Mouse (Mus musculus) ES-E14 (cell line): ENCODE data around the gene 4930502E18Rik. TPM values are rescaled to one million over a fixed set of nuclear protein-coding genes. Genes with fewer than 3 reads are reported as not detected.
"Not testable (repeated sequence)": the region's sequence is repeated elsewhere in the genome, so short reads cannot be mapped to it uniquely, and the experiment has no call there.

Experiments used
- DNase-seq: peaks from one replicate; pipeline ENCODE4 v3.0.0-alpha.2; 2013; ENCODE audit warnings: low read depth, low spot score
- H3K27ac ChIP-seq: 2 replicates; pipeline ENCODE4 v1.5.1; 2012; ENCODE audit warnings: low read depth, mild to moderate bottlenecking, low read length, moderate library complexity, mixed read lengths; ENCODE audit not compliant: poor library complexity, insufficient read depth, severe bottlenecking
- H3K36me3 ChIP-seq: 2 replicates; pipeline ENCODE4 v1.6.1; 2012; ENCODE audit warnings: mild to moderate bottlenecking, low read length, moderate library complexity, mixed read lengths; ENCODE audit not compliant: control insufficient read depth, poor library complexity, insufficient read depth, severe bottlenecking
- H3K4me1 ChIP-seq, 2 experiments: fragments of 150-350 bp in 1 of 2; sonication (generic) in 1 of 2; 2 replicates each; pipeline ENCODE4 v1.6.1; 2012; ENCODE audit warnings: low read length in 2 of 2, mild to moderate bottlenecking in 1 of 2, mixed read lengths in 1 of 2; ENCODE audit not compliant: control insufficient read depth in 2 of 2, insufficient read depth in 2 of 2, poor library complexity in 1 of 2
- H3K4me3 ChIP-seq, 2 experiments: fragments of 150-350 bp in 1 of 2; sonication (generic) in 1 of 2; 2 replicates each; pipeline ENCODE4 v1.5.1; 2012; ENCODE audit warnings: low read length in 2 of 2, low read depth in 1 of 2, mild to moderate bottlenecking in 1 of 2, mixed read lengths in 1 of 2; ENCODE audit not compliant: insufficient read depth in 1 of 2, poor library complexity in 1 of 2, severe bottlenecking in 1 of 2
- H3K9ac ChIP-seq: 2 replicates; pipeline ENCODE4 v1.6.1; 2012; ENCODE audit warnings: low read depth, mild to moderate bottlenecking, low read length, mixed read lengths; ENCODE audit not compliant: poor library complexity, insufficient read depth, severe bottlenecking
- H3K9me3 ChIP-seq: fragments of 150-350 bp; sonication (generic); 2 replicates; pipeline ENCODE4 v1.6.1; 2012; ENCODE audit warnings: low read depth, mild to moderate bottlenecking, low read length; ENCODE audit not compliant: control insufficient read depth, insufficient read depth
- CHD2 ChIP-seq: IDR thresholded peaks from 2 replicates; pipeline ENCODE4 v1.6.1; 2014; ENCODE audit warnings: mild to moderate bottlenecking, low read depth, low read length, inconsistent platforms
- HCFC1 ChIP-seq: IDR thresholded peaks from 2 replicates; pipeline ENCODE4 v1.6.1; 2012; ENCODE audit warnings: low read length, inconsistent platforms, borderline replicate concordance; ENCODE audit not compliant: insufficient read depth
- MAFK ChIP-seq: IDR thresholded peaks from 2 replicates; pipeline ENCODE4 v1.6.1; 2014; ENCODE audit warnings: mild to moderate bottlenecking, low read depth, low read length, inconsistent platforms; ENCODE audit not compliant: insufficient read depth
- ZC3H11A ChIP-seq: IDR thresholded peaks from 2 replicates; pipeline ENCODE4 v1.6.1; 2012; ENCODE audit warnings: low read depth, mild to moderate bottlenecking, inconsistent platforms, low read length, borderline replicate concordance
- ZNF384 ChIP-seq: IDR thresholded peaks from 2 replicates; pipeline ENCODE4 v1.6.1; 2012; ENCODE audit warnings: low read depth, low read length, inconsistent platforms
- in situ Hi-C, 2 experiments: fragments of 600-800 bp; cut with MboI; formaldehyde crosslinking; loops; one replicate each; pipeline ENCODE4 v1.15.1; 2025; ENCODE audit warnings: low sequenced_read_pairs in 2 of 2, inconsistent platforms in 1 of 2; ENCODE audit not compliant: unreplicated experiment in 2 of 2
- total RNA-seq: library from RNA; depleted of rRNA; stranded (reverse); fragments of 300-350 nt; gene quantifications from 2 replicates; pipeline ENCODE4 v1.2.3, GENCODE M21; 2012; rRNA removed

The 4930502E18Rik gene
- 2.2 and 4.4 TPM in 2 replicates for total RNA-seq

GRCm38 (mm10) chrX:53724596-53724995 lies at the start of gene 4930502E18Rik:
Gene 4930502E18Rik, plus strand, starts transcription at chrX:53724826.
- no peak within 1 kb of the TSS for H3K9ac ChIP-seq
- DNase-seq, result no peak
- no peak within 1 kb of the TSS for H3K27ac ChIP-seq
- H3K4me1 ChIP-seq, result no peaks in the 10 kb centered on the region
- no peaks in the 10 kb centered on the region for H3K36me3 ChIP-seq
- peak within 1 kb of the TSS in 1 of 2 experiments; percentile 12; a peak in 1 of 4 replicates for H3K4me3 ChIP-seq
- TF ChIP-seq HCFC1 (no peak), ZNF384 (peak; percentile 80; the same call in 1 of the 2 replicates)
- no peaks in the 10 kb centered on the region for H3K9me3 ChIP-seq
- in situ Hi-C loops, result no loop called here

DNA sequence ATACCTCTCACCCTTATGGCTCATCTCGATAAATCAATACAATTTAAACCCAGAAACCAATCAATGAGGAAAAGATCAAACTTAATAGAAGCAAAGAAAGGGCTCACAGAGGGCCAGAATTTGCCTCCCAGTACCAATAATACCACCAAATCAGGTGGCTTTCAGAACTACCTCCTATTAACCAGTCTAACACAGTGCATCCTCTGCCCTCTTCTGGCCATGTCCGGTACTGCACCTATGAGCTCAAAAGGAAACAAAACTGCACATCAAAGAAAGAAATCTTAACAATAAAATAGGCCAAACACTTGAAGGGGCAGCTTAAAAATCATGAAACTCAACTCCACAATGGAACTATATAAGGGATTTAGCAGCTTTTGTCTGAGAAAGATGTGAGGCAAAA lies 47.7 kb upstream of the 4930502E18Rik start:
- H3K4me1 ChIP-seq, H3K27ac ChIP-seq, DNase-seq, H3K36me3 ChIP-seq, H3K9me3 ChIP-seq, in situ Hi-C loops, H3K9ac ChIP-seq, H3K4me3 ChIP-seq: not testable (repeated sequence)

- DNase-seq, H3K36me3 ChIP-seq, H3K27ac ChIP-seq, H3K4me1 ChIP-seq, H3K4me3 ChIP-seq, in situ Hi-C loops, H3K9ac ChIP-seq, H3K9me3 ChIP-seq: not testable (repeated sequence)
These were observed 42.0 kb upstream of the 4930502E18Rik start for GRCm38 (mm10) chrX:53682650-53683049.

DNA sequence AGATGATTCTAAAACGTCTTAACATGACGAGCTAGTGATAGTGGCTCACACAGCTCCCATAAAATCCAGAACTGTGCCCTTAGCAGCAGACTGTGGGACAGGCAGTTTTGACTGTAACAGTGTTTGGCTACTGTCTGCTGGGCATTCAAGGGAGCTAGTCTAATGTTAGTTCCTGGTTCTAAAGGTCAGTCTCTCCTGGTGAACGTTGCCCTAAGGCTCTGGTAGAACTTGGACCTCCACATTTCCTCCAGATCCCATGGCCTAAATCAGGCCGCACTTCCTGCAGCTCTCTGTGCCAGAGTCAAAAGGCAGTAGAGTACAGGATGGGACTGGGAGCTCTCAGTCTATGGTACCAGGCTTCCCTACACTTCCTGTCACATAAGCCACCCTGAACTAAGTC lies 40.0 kb upstream of the 4930502E18Rik start:
- DNase-seq, H3K4me3 ChIP-seq, H3K36me3 ChIP-seq, H3K9me3 ChIP-seq, in situ Hi-C loops, H3K9ac ChIP-seq, H3K27ac ChIP-seq, H3K4me1 ChIP-seq: not testable (repeated sequence)

- Histone ChIP-seq H3K4me1 (no peaks in the 10 kb centered on the region), H3K9ac (no peak overlapping the region), H3K36me3 (no peaks in the 10 kb centered on the region), H3K27ac (no peak overlapping the region), H3K4me3 (no peak overlapping the region), H3K9me3 (no peaks in the 10 kb centered on the region)
- in situ Hi-C loops, result no loop called here
- no peak for DNase-seq
- TF ChIP-seq MAFK (no peak), HCFC1 (no peak), ZC3H11A (no peak), ZNF384 (no peak), CHD2 (no peak)
These were observed 32.6 kb upstream of the 4930502E18Rik start for GRCm38 (mm10) chrX:53692065-53692464.
